Mouse (Mus musculus): ENCODE measurements around the gene Slc16a12. TPM values are rescaled to one million over a fixed set of nuclear protein-coding genes. Genes with fewer than 3 reads are reported as not detected.

Slc16a12 gene
- polyA plus RNA-seq, 1 experiment from 2014 or later, result 12.2 TPM

DNA sequence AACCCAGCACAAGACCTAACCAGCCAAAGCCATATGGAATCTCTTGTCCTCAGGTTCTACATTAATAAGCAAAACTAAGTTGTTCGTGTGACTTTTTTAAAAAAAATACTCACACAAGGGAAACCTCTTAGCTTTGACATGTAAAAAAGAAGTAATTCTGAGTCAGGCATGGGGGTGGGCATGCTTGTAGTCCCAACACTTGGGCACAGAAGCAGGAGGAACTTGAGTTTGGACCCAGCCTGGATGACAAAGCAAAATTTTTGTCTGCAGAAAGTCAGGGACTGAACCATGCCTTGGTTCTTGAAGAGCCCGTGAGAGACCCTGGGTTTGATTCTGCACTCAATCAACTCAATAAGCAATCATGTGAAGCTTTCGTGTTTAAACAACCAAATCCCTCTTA lies 17.6 kb downstream of the Slc16a12 start:
- no peak for ATAC-seq (ENCODE audit: insufficient read depth)
- Histone ChIP-seq H3K9me3 (replicated peaks) (no peaks in the 10 kb centered on the region), H3K36me3 (replicated peaks) (no peaks in the 10 kb centered on the region), H3K27ac (replicated peaks) (no peak overlapping the region), H3K4me3 (replicated peaks) (no peak overlapping the region), H3K9ac (no peak overlapping the region), H3K4me2 (no peak overlapping the region), H3K27me3 (no peaks in the 10 kb centered on the region), H3K4me1 (replicated peaks) (peaks cover 5% of the 10 kb centered on the region; the same call in 1 of the 2 replicates)
- WGBS (ENCODE audit: insufficient replicate concordance), result 27% methylated on average over 3 of the region's 3 CpGs

GRCm38 (mm10) chr19:34726254-34726962 lies 20.7 kb downstream of the Slc16a12 start:
- Histone ChIP-seq H3K36me3 (replicated peaks) (no peaks in the 10 kb centered on the region), H3K4me3 (replicated peaks) (no peak overlapping the region), H3K9me3 (replicated peaks) (no peaks in the 10 kb centered on the region), H3K4me2 (no peak overlapping the region), H3K27me3 (no peaks in the 10 kb centered on the region), H3K4me1 (replicated peaks) (no peaks in the 10 kb centered on the region; the same call in 1 of the 2 replicates), H3K9ac (no peak overlapping the region), H3K27ac (replicated peaks) (no peak overlapping the region)
- no peak for ATAC-seq (ENCODE audit: insufficient read depth)
- WGBS (ENCODE audit: insufficient replicate concordance), result 58% methylated on average over 1 of the region's 1 CpGs

- H3K9me3 ChIP-seq (replicated peaks), result no peaks in the 10 kb centered on the region
- 15% methylated on average over 5 of the region's 5 CpGs for WGBS (ENCODE audit: insufficient replicate concordance)
- no peak overlapping the region for H3K4me2 ChIP-seq
- ATAC-seq (ENCODE audit: insufficient read depth), result no peak
- H3K36me3 ChIP-seq (replicated peaks), result no peaks in the 10 kb centered on the region
- H3K4me1 ChIP-seq (replicated peaks), result no peaks in the 10 kb centered on the region; the same call in 1 of the 2 replicates
- no peak overlapping the region for H3K27ac ChIP-seq (replicated peaks)
- no peak overlapping the region for H3K4me3 ChIP-seq (replicated peaks)
- no peak overlapping the region for H3K9ac ChIP-seq
- no peaks in the 10 kb centered on the region for H3K27me3 ChIP-seq
Measured at GRCm38 (mm10) chr19:34725418-34725817, 21.7 kb downstream of the Slc16a12 start.

GRCm38 (mm10) chr19:34724598-34724997 lies 22.5 kb downstream of the Slc16a12 start:
- Histone ChIP-seq H3K9me3 (replicated peaks) (no peaks in the 10 kb centered on the region), H3K4me2 (no peak overlapping the region), H3K27me3 (no peaks in the 10 kb centered on the region), H3K9ac (no peak overlapping the region), H3K36me3 (replicated peaks) (no peaks in the 10 kb centered on the region), H3K4me1 (replicated peaks) (no peaks in the 10 kb centered on the region; the same call in 1 of the 2 replicates), H3K4me3 (replicated peaks) (no peak overlapping the region), H3K27ac (replicated peaks) (no peak overlapping the region)
- no peak for ATAC-seq (ENCODE audit: insufficient read depth)
- WGBS (ENCODE audit: insufficient replicate concordance), result 63% methylated on average over 4 of the region's 4 CpGs

- Histone ChIP-seq H3K27me3 (no peaks in the 10 kb centered on the region), H3K9me3 (replicated peaks) (no peaks in the 10 kb centered on the region), H3K4me1 (replicated peaks) (no peaks in the 10 kb centered on the region; the same call in 1 of the 2 replicates), H3K4me2 (no peak overlapping the region), H3K36me3 (replicated peaks) (no peaks in the 10 kb centered on the region), H3K4me3 (replicated peaks) (no peak overlapping the region), H3K27ac (replicated peaks) (no peak overlapping the region), H3K9ac (no peak overlapping the region)
- 59% methylated on average over 3 of the region's 3 CpGs for WGBS (ENCODE audit: insufficient replicate concordance)
- no peak for ATAC-seq (ENCODE audit: insufficient read depth)
Measured at GRCm38 (mm10) chr19:34722541-34722940, 24.5 kb downstream of the Slc16a12 start.

- Histone ChIP-seq H3K27ac (replicated peaks) (no peak overlapping the region), H3K4me2 (no peak overlapping the region), H3K36me3 (replicated peaks) (no peaks in the 10 kb centered on the region), H3K9me3 (replicated peaks) (no peaks in the 10 kb centered on the region), H3K9ac (no peak overlapping the region), H3K4me1 (replicated peaks) (no peaks in the 10 kb centered on the region; the same call in 1 of the 2 replicates), H3K27me3 (no peaks in the 10 kb centered on the region), H3K4me3 (replicated peaks) (no peak overlapping the region)
- no peak for ATAC-seq (ENCODE audit: insufficient read depth)
Measured at GRCm38 (mm10) chr19:34720130-34720529, 27.0 kb downstream of the Slc16a12 start.

DNA sequence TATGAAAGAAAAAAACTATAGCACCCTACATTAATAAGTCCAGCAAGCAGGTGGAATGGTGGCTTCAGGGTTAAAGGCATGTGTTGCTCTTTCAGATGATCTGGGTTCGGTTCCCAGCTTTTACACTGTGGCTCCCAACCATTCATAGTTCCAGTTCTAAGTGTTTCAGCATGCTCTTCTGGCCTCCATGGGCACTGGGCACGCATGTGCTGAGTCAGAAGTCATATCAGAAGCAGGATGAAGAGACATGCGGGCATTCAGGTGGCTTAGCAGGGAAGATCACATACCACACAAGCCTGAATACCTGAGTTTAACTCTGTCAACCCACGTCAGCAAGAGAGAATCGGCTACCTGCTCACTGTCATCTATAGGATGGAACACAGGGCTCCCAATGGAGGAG lies 28.1 kb downstream of the Slc16a12 start:
- Histone ChIP-seq H3K36me3 (replicated peaks) (no peaks in the 10 kb centered on the region), H3K4me1 (replicated peaks) (no peaks in the 10 kb centered on the region), H3K4me3 (replicated peaks) (no peak overlapping the region), H3K27me3 (no peaks in the 10 kb centered on the region), H3K9me3 (replicated peaks) (no peaks in the 10 kb centered on the region), H3K9ac (no peak overlapping the region), H3K27ac (replicated peaks) (no peak overlapping the region), H3K4me2 (no peak overlapping the region)
- ATAC-seq (ENCODE audit: insufficient read depth), result no peak
- WGBS (ENCODE audit: insufficient replicate concordance), result 57% methylated on average over 5 of the region's 5 CpGs

GRCm38 (mm10) chr19:34718478-34718877 lies 28.6 kb downstream of the Slc16a12 start:
- no peak for ATAC-seq (ENCODE audit: insufficient read depth)
- Histone ChIP-seq H3K27ac (replicated peaks) (no peak overlapping the region), H3K9me3 (replicated peaks) (no peaks in the 10 kb centered on the region)

GRCm38 (mm10) chr19:34715895-34716294 lies 31.2 kb downstream of the Slc16a12 start:
- H3K4me3 ChIP-seq (replicated peaks), result no peak overlapping the region
- no peaks in the 10 kb centered on the region for H3K9me3 ChIP-seq (replicated peaks)
- 47% methylated on average over 1 of the region's 1 CpGs for WGBS (ENCODE audit: insufficient replicate concordance)
- no peak overlapping the region for H3K9ac ChIP-seq
- no peak overlapping the region for H3K4me2 ChIP-seq
- H3K4me1 ChIP-seq (replicated peaks), result no peaks in the 10 kb centered on the region; the same call in 1 of the 2 replicates
- no peaks in the 10 kb centered on the region for H3K27me3 ChIP-seq
- no peaks in the 10 kb centered on the region for H3K36me3 ChIP-seq (replicated peaks)
- no peak for ATAC-seq (ENCODE audit: insufficient read depth)
- no peak overlapping the region for H3K27ac ChIP-seq (replicated peaks)

More at GRCm38 (mm10) chr19:34718478-34718877, 28.6 kb downstream of the Slc16a12 start:
- Histone ChIP-seq H3K27me3 (no peaks in the 10 kb centered on the region), H3K4me3 (replicated peaks) (no peak overlapping the region), H3K9ac (no peak overlapping the region), H3K36me3 (replicated peaks) (no peaks in the 10 kb centered on the region), H3K4me2 (no peak overlapping the region), H3K4me1 (replicated peaks) (no peaks in the 10 kb centered on the region)
- 40% methylated on average over 2 of the region's 2 CpGs for WGBS (ENCODE audit: insufficient replicate concordance)

- H3K9me3 ChIP-seq (replicated peaks), result no peaks in the 10 kb centered on the region
- H3K4me1 ChIP-seq (replicated peaks), result no peaks in the 10 kb centered on the region; the same call in 1 of the 2 replicates
- H3K36me3 ChIP-seq (replicated peaks), result no peaks in the 10 kb centered on the region
- no peak overlapping the region for H3K4me2 ChIP-seq
- no peak overlapping the region for H3K9ac ChIP-seq
- WGBS (ENCODE audit: insufficient replicate concordance), result 38% methylated on average over 5 of the region's 5 CpGs
- H3K27ac ChIP-seq (replicated peaks), result no peak overlapping the region
- ATAC-seq (ENCODE audit: insufficient read depth), result no peak
- no peaks in the 10 kb centered on the region for H3K27me3 ChIP-seq
- H3K4me3 ChIP-seq (replicated peaks), result no peak overlapping the region
Measured at GRCm38 (mm10) chr19:34714250-34714666, 32.8 kb downstream of the Slc16a12 start.

DNA sequence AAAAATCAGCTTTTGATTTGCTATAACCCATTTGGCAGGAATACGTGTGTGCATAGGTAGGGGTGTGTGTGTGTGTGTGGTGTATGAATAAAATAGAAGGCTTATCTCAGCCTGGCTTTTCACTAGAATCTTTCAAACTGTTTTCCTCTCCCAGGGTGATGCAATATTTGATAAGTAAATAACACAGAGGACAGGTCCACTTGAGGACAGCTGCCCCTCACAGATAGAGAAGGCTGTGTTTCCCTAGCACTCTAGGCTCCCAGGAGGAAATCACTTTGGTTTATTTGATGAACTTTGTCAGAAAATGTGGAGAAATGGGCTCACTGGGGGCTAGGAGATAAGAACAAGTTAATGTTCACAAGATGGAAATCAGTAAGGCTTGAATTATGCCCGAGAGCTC lies 35.0 kb downstream of the Slc16a12 start:
- Histone ChIP-seq H3K27ac (replicated peaks) (peak overlapping the region; percentile 41; the same call in 1 of the 2 replicates), H3K36me3 (replicated peaks) (no peaks in the 10 kb centered on the region), H3K9ac (no peak overlapping the region), H3K27me3 (no peaks in the 10 kb centered on the region), H3K4me2 (no peak overlapping the region), H3K4me3 (replicated peaks) (no peak overlapping the region), H3K4me1 (replicated peaks) (no peaks in the 10 kb centered on the region; the same call in 1 of the 2 replicates), H3K9me3 (replicated peaks) (no peaks in the 10 kb centered on the region)
- peak; percentile 80 for ATAC-seq (ENCODE audit: insufficient read depth)
- 15% methylated on average over 2 of the region's 2 CpGs for WGBS (ENCODE audit: insufficient replicate concordance)

GRCm38 (mm10) chr19:34708221-34708620 lies 38.9 kb downstream of the Slc16a12 start:
- H3K36me3 ChIP-seq (replicated peaks), result no peaks in the 10 kb centered on the region
- no peak overlapping the region for H3K9ac ChIP-seq
- no peak overlapping the region for H3K4me3 ChIP-seq (replicated peaks)
- ATAC-seq (ENCODE audit: insufficient read depth), result no peak
- H3K27me3 ChIP-seq, result no peaks in the 10 kb centered on the region
- no peak overlapping the region for H3K27ac ChIP-seq (replicated peaks)
- 62% methylated on average over 2 of the region's 2 CpGs for WGBS (ENCODE audit: insufficient replicate concordance)
- H3K4me2 ChIP-seq, result no peak overlapping the region
- no peaks in the 10 kb centered on the region for H3K9me3 ChIP-seq (replicated peaks)
- H3K4me1 ChIP-seq (replicated peaks), result no peaks in the 10 kb centered on the region; the same call in 1 of the 2 replicates

All from liver, embryonic 15.5 days (tissue).